Mouse (Mus musculus) left cerebral cortex, postnatal 14 days (tissue): ENCODE data around the gene Bach2. TPM values are rescaled to one million over a fixed set of nuclear protein-coding genes. Genes with fewer than 3 reads are reported as not detected.

ENCODE experiments used
- DNase-seq, 2 experiments: peaks; one replicate each; pipeline ENCODE4 v3.0.0; 2021 to 2022; ENCODE audit warnings: low spot score in 2 of 2, mixed read lengths in 1 of 2
- intact Hi-C: fragments of 180-260 bp; cut with DNase I; formaldehyde crosslinking; loops from one replicate; pipeline ENCODE4 v1.15.1; 2025
- total RNA-seq, 2 experiments: library from RNA; stranded (reverse); gene quantifications; 2 replicates each; pipeline ENCODE4 v1.2.3; 2021

Gene Bach2
- total RNA-seq, 2 experiments from 2014 or later: 22.4 to 24.8 TPM

- no peak for DNase-seq
- intact Hi-C loops: no loop called here
These were observed 127.6 kb downstream of the Bach2 start for GRCm38 (mm10) chr4:32366176-32366575.

GRCm38 (mm10) chr4:32368345-32368744 is 129.7 kb downstream of the Bach2 start:
- DNase-seq: no peak
- intact Hi-C loops: no loop called here

GRCm38 (mm10) chr4:32373085-32373484 is 134.5 kb downstream of the Bach2 start:
- intact Hi-C loops: loop anchor here (5.0 to 10.0 kb wide), 2 partner anchors 59 to 318 kb away; no protein-coding TSS in a partner anchor
- DNase-seq: peak; percentile 61 to 79

- intact Hi-C loops: loop anchor here (5.0 to 10.0 kb wide), 2 partner anchors 59 to 319 kb away; no protein-coding TSS in a partner anchor
- DNase-seq: no peak
These were observed 134.9 kb downstream of the Bach2 start for GRCm38 (mm10) chr4:32373527-32373926.

GRCm38 (mm10) chr4:32374751-32375582 is 136.4 kb downstream of the Bach2 start:
- DNase-seq: no peak
- intact Hi-C loops: loop anchor here (5.0 to 10.0 kb wide), 2 partner anchors 57 to 320 kb away; no protein-coding TSS in a partner anchor

- intact Hi-C loops: loop anchor here (10.0 kb wide), 1 partner anchor 321 kb away; no protein-coding TSS in a partner anchor
- no peak for DNase-seq
These were observed 137.3 kb downstream of the Bach2 start for GRCm38 (mm10) chr4:32375721-32376526.

- intact Hi-C loops: loop anchor here (10.0 kb wide), 1 partner anchor 322 kb away; no protein-coding TSS in a partner anchor
- DNase-seq: no peak
These were observed 137.9 kb downstream of the Bach2 start for GRCm38 (mm10) chr4:32376527-32376948.

GRCm38 (mm10) chr4:32379140-32379539 is 140.5 kb downstream of the Bach2 start:
- intact Hi-C loops: loop anchor here (10.0 kb wide), 1 partner anchor 324 kb away; no protein-coding TSS in a partner anchor
- DNase-seq: no peak

- no peak for DNase-seq
- intact Hi-C loops: no loop called here
These were observed 143.2 kb downstream of the Bach2 start for GRCm38 (mm10) chr4:32381666-32382381.

GRCm38 (mm10) chr4:32385121-32385520 is 146.5 kb downstream of the Bach2 start:
- DNase-seq: no peak
- intact Hi-C loops: no loop called here

GRCm38 (mm10) chr4:32385623-32386022 is 147.0 kb downstream of the Bach2 start:
- intact Hi-C loops: no loop called here
- no peak for DNase-seq

GRCm38 (mm10) chr4:32386346-32386745 is 147.7 kb downstream of the Bach2 start:
- no peak for DNase-seq
- intact Hi-C loops: no loop called here

GRCm38 (mm10) chr4:32386931-32387330 is 148.3 kb downstream of the Bach2 start:
- intact Hi-C loops: no loop called here
- no peak for DNase-seq

GRCm38 (mm10) chr4:32387479-32388240 is 149.1 kb downstream of the Bach2 start:
- intact Hi-C loops: no loop called here
- peak; percentile 66 to 72 for DNase-seq

- intact Hi-C loops: no loop called here
- no peak for DNase-seq
These were observed 150.0 kb downstream of the Bach2 start for GRCm38 (mm10) chr4:32388564-32388963.

GRCm38 (mm10) chr4:32389107-32389800 is 150.7 kb downstream of the Bach2 start:
- intact Hi-C loops: no loop called here
- no peak for DNase-seq

- DNase-seq: no peak
- intact Hi-C loops: no loop called here
These were observed 152.7 kb downstream of the Bach2 start for GRCm38 (mm10) chr4:32391260-32391659.

- DNase-seq: no peak
- intact Hi-C loops: no loop called here
These were observed 154.6 kb downstream of the Bach2 start for GRCm38 (mm10) chr4:32393226-32393625.
